Mouse (Mus musculus) forebrain, postnatal 0 days (tissue): ENCODE results near the gene Abca3. TPM values are rescaled to one million over a fixed set of nuclear protein-coding genes. Genes with fewer than 3 reads are reported as not detected.

ENCODE experiments used
- ATAC-seq: fragments of 200-750 bp; cut with Nextera tagmentation; 2 replicates; pipeline ENCODE4 v1.8.0; 2017; ENCODE audit warnings: mild to moderate bottlenecking, moderate library complexity
- DNase-seq: peaks from one replicate; pipeline ENCODE4 v3.0.0-alpha.2; 2015
- H3K27ac ChIP-seq: fragments of 300-500 bp; sonication (generic); 2 replicates; pipeline ENCODE4 v1.5.1; 2014; ENCODE audit warnings: low read depth, mild to moderate bottlenecking, antibody characterized with exemption, low read length, moderate library complexity, mixed read lengths
- H3K27me3 ChIP-seq: fragments of 300-500 bp; sonication (generic); 2 replicates; pipeline ENCODE4 v1.6.1; 2014; ENCODE audit warnings: mild to moderate bottlenecking, low read length, mixed read lengths; ENCODE audit not compliant: insufficient read depth
- H3K36me3 ChIP-seq: fragments of 300-500 bp; sonication (generic); 2 replicates; pipeline ENCODE4 v1.6.1; 2014; ENCODE audit warnings: mild to moderate bottlenecking, moderate library complexity; ENCODE audit not compliant: insufficient read depth
- H3K4me1 ChIP-seq: fragments of 300-500 bp; sonication (generic); 2 replicates; pipeline ENCODE4 v1.6.1; 2014; ENCODE audit warnings: antibody characterized with exemption; ENCODE audit not compliant: insufficient read depth
- H3K4me2 ChIP-seq: fragments of 300-500 bp; sonication (generic); 2 replicates; pipeline ENCODE4 v1.6.1; 2014; ENCODE audit warnings: low read depth, mild to moderate bottlenecking, moderate library complexity
- H3K4me3 ChIP-seq: fragments of 300-500 bp; sonication (generic); 2 replicates; pipeline ENCODE4 v1.5.1; 2014; ENCODE audit warnings: low read depth, low read length, mixed read lengths
- H3K9ac ChIP-seq: fragments of 300-500 bp; sonication (generic); 2 replicates; pipeline ENCODE4 v1.6.1; 2014; ENCODE audit warnings: mild to moderate bottlenecking
- H3K9me3 ChIP-seq: fragments of 300-500 bp; sonication (generic); 2 replicates; pipeline ENCODE4 v1.6.1; 2016; ENCODE audit warnings: low read length
- CTCF ChIP-seq: sonication (generic); IDR thresholded peaks from 2 replicates; pipeline ENCODE4 v1.5.1; 2016; ENCODE audit warnings: antibody characterized with exemption, control low read depth, low read depth
- WGBS: fragments of 180-500 bp; shearing (Covaris S2); extraction: QIAGEN DNeasy Blood & Tissue Kit; methylation state at CpG from one replicate; pipeline ENCODE4 v1.1.7; 2014; 5-methylcytosine and 5-hydroxymethylcytosine counted together
- polyA plus RNA-seq: library from polyadenylated mRNA; unstranded; fragments of >200 nt; fragmentation: Nextera tagmentation; extraction: Ambion mirVana; gene quantifications from 2 replicates; pipeline ENCODE4 v1.2.1, GENCODE M21; 2015
- total RNA-seq: library from RNA; depleted of rRNA; stranded (reverse); fragments of >200 nt; gene quantifications from 2 replicates; pipeline ENCODE4 v1.2.3, GENCODE M21; 2014

The Abca3 gene
- total and polyA plus RNA-seq, 2 experiments from 2014 or later = 22.9 to 71.2 TPM

DNA sequence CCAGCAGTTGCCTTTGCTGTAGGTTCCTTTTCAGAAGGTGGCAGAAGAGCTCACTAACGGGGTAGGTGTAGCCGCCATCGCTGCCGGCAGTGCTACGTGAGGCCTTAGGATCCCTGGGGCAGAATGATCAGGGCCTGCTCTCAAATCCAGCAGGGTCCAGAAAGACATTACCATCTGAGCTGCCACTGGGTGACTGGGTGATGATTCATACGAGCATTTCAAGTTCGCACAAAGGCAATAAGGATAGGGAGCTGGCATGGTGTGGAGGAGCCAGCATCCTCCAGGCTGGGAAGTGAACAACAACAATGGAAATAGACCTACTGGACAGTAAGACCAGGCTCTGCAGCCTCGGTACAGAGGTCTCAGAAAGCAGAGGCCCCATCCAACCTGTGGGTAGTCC is 88.6 kb downstream of the Abca3 start:
- DNase-seq (no peak), ATAC-seq (no peak)
- Histone ChIP-seq H3K27me3 (no peaks in the 10 kb centered on the region), H3K27ac (no peak overlapping the region), H3K4me2 (no peak overlapping the region), H3K9ac (no peak overlapping the region), H3K9me3 (no peaks in the 10 kb centered on the region), H3K4me3 (no peak overlapping the region), H3K4me1 (no peaks in the 10 kb centered on the region), H3K36me3 (peaks cover 53% of the 10 kb centered on the region)
- 89% methylated on average over 8 of the region's 8 CpGs for WGBS
- TF ChIP-seq CTCF = no peak

DNA sequence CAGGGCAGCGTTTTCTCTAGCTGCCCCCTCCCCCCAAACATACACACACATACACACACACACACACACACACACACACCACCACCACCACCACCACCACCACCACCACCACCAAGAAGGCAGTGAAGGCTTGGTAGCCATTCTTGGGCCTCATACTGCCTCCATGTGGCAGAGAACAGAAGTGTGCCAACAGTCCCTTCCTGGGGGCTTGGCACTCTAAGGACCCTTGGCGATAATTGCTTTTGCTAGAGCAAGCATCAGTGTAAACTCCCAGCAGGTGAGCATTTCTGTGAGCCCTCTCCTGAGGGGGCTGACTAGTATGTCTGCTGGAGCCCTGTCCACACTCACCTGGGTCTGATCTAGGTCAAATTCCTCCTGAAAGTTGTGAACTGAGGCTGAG is 89.4 kb downstream of the Abca3 start:
- ATAC-seq (0 out of 2 replicates have a peak, but pooled peaks have one; percentile 30), DNase-seq (no peak)
- Histone ChIP-seq H3K4me2 (no peak overlapping the region), H3K4me1 (no peaks in the 10 kb centered on the region), H3K27me3 (no peaks in the 10 kb centered on the region), H3K27ac (no peak overlapping the region), H3K9ac (no peak overlapping the region), H3K9me3 (no peaks in the 10 kb centered on the region), H3K36me3 (peaks cover 61% of the 10 kb centered on the region), H3K4me3 (no peak overlapping the region)
- TF ChIP-seq CTCF = peak; percentile 58
- 63% methylated on average over 2 of the region's 2 CpGs for WGBS

DNA sequence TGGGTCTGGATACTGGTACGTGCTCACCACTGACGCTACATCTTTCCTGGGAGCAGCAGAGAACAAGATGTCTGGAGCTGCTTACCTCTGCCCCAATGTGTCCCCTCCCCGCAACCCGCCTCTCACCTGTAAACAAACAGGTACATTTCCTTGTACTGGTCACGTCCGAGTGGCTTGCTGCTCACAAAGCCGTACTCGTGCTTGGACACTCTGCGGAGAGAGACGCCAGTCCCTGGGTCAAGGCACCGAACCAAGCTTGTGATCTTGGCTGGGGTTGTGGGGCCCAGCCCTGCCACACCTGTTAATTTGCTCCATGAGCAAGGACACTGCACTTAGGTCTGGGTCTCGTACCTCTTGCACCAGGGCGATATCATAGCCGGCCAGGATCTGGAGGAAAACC is 90.4 kb downstream of the Abca3 start:
- H3K9me3 ChIP-seq = no peaks in the 10 kb centered on the region
- no peak overlapping the region for H3K27ac ChIP-seq
- H3K4me3 ChIP-seq = no peak overlapping the region
- no peak for ATAC-seq
- WGBS = 93% methylated on average over 14 of the region's 14 CpGs
- peaks cover 69% of the 10 kb centered on the region for H3K36me3 ChIP-seq
- no peaks in the 10 kb centered on the region for H3K27me3 ChIP-seq
- no peak for DNase-seq
- H3K4me2 ChIP-seq = no peak overlapping the region
- H3K4me1 ChIP-seq = no peaks in the 10 kb centered on the region
- TF ChIP-seq CTCF = no peak
- no peak overlapping the region for H3K9ac ChIP-seq

DNA sequence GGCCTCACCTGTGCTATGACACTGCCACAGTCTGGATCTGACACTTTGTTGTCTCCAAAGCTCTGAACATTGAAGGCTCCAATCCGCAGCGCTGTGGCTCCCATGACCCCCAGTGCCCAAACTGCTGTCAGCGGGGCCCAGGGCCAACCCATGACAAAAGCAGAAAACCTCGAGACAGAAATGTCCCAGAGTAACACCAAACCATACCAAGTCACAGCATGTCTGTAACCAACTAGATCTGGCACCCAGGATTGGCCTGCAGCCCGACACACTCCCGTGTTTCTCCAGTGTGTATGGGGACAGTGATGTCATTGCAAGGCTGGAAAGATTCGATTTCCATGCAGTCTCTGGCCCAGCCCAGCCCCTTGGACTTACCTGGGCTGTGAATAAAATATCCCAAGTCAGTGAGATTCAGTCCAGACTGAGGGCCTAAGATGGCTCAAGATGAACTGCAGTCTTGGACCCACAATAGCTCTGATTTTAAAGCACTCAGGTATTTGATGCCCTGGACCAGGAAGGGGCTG is 90.9 kb downstream of the Abca3 start, which contains the start of gene Dnase1l2:
TSS of gene Dnase1l2 (minus strand) at position 474 of the 524 bp plus-strand sequence.
- no peak within 1 kb of the TSS for H3K4me3 ChIP-seq
- H3K9me3 ChIP-seq = no peaks in the 10 kb centered on the region
- H3K4me2 ChIP-seq = no peak within 1 kb of the TSS
- no peak for TF ChIP-seq CTCF
- DNase-seq = no peak
- H3K27ac ChIP-seq = no peak within 1 kb of the TSS
- no peaks in the 10 kb centered on the region for H3K27me3 ChIP-seq
- WGBS = 72% methylated on average over 7 of the region's 7 CpGs
- no peak for ATAC-seq
- no peaks in the 10 kb centered on the region for H3K4me1 ChIP-seq
- H3K36me3 ChIP-seq = peaks cover 75% of the 10 kb centered on the region
- no peak within 1 kb of the TSS for H3K9ac ChIP-seq

DNA sequence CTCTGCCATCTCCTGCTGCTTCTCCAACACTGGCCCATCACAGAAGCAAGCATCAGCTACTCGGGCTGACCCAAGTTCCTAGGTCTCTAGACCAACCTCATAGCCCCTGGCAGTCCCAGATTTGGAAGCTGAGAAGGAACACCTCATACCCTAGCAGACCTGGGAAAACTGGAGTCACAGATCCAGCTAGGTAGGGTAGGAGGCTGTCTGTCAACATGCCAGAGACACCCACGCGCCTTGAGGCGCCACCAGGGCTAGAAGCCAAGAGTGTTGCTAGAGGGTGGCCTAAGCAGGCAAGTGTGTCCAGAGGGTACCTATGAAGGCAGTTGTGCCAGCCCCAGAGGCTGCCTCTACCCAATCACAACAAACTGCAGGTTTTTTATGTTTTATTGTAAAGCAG is 91.7 kb downstream of the Abca3 start:
- Histone ChIP-seq H3K36me3 (peaks cover 82% of the 10 kb centered on the region), H3K27ac (no peak overlapping the region), H3K27me3 (no peaks in the 10 kb centered on the region), H3K4me1 (no peaks in the 10 kb centered on the region), H3K4me2 (no peak overlapping the region), H3K9me3 (no peaks in the 10 kb centered on the region), H3K9ac (no peak overlapping the region), H3K4me3 (no peak overlapping the region)
- DNase-seq = no peak
- no peak for TF ChIP-seq CTCF
- ATAC-seq = no peak
- 88% methylated on average over 4 of the region's 4 CpGs for WGBS

DNA sequence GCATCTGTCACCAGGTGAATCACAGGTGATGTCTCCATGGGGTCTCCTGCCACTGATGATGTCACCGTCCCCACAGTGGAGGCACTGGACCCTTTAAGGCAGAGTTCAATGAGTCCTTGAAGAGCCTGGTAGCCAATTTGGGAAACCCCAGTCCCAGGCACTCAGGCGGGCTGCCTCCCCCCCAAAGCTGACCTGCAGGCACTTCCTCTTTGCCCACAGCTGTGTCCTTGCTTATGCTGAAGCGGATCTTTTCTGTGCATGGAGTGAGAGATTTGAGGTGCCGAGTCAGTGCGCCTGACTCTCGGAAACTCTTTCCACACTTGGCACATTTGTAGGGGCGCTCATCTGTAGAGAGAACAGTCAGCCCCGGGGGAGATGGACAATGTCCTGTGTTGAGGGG is 94.8 kb downstream of the Abca3 start:
- Histone ChIP-seq H3K36me3 (peaks cover 85% of the 10 kb centered on the region), H3K9ac (no peak overlapping the region), H3K4me1 (no peaks in the 10 kb centered on the region), H3K4me2 (no peak overlapping the region), H3K27me3 (no peaks in the 10 kb centered on the region), H3K4me3 (no peak overlapping the region), H3K27ac (no peak overlapping the region), H3K9me3 (no peaks in the 10 kb centered on the region)
- TF ChIP-seq CTCF = no peak
- DNase-seq (no peak), ATAC-seq (no peak)
- WGBS = 96% methylated on average over 8 of the region's 8 CpGs

DNA sequence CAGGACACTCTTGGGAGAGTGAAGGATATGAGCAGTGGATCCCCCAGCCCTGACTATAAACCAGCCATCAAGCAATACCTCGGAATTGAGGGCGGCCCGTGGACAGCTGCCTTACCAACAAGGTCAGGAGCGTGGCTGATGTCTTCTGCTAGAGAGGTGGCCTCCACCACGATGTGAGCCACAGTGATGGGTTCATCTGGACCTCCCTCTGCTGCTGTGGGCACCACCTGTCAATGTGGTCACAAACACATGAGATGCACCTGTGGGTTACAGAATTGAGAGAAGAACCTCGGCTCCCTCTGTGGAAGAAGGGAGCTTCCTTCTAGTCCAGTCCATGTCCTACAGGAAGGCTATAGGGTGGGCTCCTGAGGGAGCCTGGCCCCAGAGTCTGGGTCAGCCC is 97.8 kb downstream of the Abca3 start:
- no peak overlapping the region for H3K4me2 ChIP-seq
- TF ChIP-seq CTCF = no peak
- no peak overlapping the region for H3K4me3 ChIP-seq
- 94% methylated on average over 6 of the region's 6 CpGs for WGBS
- H3K36me3 ChIP-seq = peaks cover 64% of the 10 kb centered on the region
- H3K27ac ChIP-seq = no peak overlapping the region
- no peak for ATAC-seq
- no peak overlapping the region for H3K9ac ChIP-seq
- DNase-seq = no peak
- no peaks in the 10 kb centered on the region for H3K9me3 ChIP-seq
- peaks cover 10% of the 10 kb centered on the region; the same call in 1 of the 2 replicates for H3K4me1 ChIP-seq
- H3K27me3 ChIP-seq = no peaks in the 10 kb centered on the region
